Mouse (Mus musculus) embryo, embryonic 9.5 days (tissue): ENCODE measurements around the gene Cdc5l.

ENCODE experiments used
- DNase-seq: peaks from one replicate; pipeline ENCODE4 v3.0.0-alpha.2; 2017; ENCODE audit errors: extremely low spot score

The Cdc5l gene

GRCm38 (mm10) chr17:45364871-45365270 is 68.7 kb downstream of the Cdc5l start:
- DNase-seq: no peak

- DNase-seq: no peak
Observed at GRCm38 (mm10) chr17:45360950-45361349, 72.6 kb downstream of the Cdc5l start.

- no peak for DNase-seq
Observed at GRCm38 (mm10) chr17:45359443-45359842, 74.1 kb downstream of the Cdc5l start.

- no peak for DNase-seq
Observed at GRCm38 (mm10) chr17:45356431-45356830, 77.1 kb downstream of the Cdc5l start.

GRCm38 (mm10) chr17:45347951-45348350 is 85.6 kb downstream of the Cdc5l start:
- DNase-seq: no peak
